Mouse (Mus musculus) layer of hippocampus, postnatal 25 days (tissue): ENCODE measurements at regions not wholly inside any gene's neighbourhood (a gene's known extent, or its start where the extent isn't known, plus 50 kb on each side); places are given as distances from the start of the nearest gene placed in this dataset.

Experiments
- DNase-seq, 2 experiments: peaks; one replicate each; pipeline ENCODE4 v3.0.0; 2022; ENCODE audit warnings: mixed read lengths in 2 of 2, low spot score in 1 of 2; ENCODE audit errors: extremely low spot score in 1 of 2

DNA sequence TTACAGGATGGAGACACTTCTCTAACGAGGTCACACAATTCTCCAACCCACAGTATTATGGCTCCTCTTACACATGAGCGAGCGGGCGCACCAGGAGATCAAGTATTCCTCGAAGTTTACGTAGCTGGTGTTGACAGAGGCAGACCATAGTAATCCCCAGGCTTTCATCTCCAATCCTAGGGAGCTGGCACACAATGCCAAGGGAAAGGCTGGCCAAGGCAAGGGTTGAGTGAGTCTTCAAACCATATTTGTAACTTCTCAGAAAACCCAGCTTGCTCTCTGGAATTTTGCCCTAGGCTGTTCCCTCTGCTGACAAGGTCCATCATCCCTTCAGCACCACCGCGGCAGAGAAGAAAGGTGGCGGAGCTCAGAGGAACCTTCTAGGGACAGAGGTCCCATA is 94.0 kb downstream of the Hes1 start:
- no peak for DNase-seq

DNA sequence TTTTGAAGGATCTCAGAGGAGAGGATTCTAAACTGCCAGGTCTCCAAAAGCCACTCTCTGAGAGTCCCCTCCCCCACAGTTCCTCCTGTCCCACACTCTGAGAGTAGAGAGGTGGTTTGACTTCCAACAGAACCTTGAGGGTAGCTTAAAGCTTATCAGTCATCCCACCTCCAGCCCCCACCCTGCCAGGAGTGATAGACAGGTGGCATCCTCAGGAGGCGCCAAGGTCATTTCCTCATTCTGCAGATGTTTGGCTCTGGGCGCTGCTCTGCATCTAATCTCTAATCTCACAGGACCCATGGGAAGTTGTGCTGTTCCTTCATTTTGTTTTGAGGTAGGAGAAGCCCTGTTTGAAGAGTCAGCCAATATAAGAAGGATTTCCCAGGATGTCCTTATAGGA is 96.2 kb downstream of the Hes1 start:
- DNase-seq = no peak

DNA sequence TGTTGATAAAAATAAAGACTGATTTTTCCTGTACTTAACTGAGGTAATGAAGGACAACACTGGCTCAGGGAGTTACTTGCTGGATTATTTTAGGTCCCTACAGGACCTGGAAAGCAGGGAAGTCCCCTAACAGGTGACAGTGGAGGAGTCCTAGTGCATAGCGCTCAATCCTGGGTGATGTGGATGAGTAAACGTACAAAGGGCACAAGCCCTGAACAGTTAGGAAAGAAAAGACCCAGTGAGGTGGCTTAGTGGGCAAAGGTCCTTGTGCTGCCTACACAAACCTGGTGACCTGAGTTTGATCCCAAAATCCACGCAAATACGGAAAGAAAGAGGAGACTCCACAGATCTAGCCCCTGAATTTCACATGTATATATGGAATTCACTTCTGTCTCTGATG is 99.1 kb downstream of the Hes1 start:
- no peak for DNase-seq

DNA sequence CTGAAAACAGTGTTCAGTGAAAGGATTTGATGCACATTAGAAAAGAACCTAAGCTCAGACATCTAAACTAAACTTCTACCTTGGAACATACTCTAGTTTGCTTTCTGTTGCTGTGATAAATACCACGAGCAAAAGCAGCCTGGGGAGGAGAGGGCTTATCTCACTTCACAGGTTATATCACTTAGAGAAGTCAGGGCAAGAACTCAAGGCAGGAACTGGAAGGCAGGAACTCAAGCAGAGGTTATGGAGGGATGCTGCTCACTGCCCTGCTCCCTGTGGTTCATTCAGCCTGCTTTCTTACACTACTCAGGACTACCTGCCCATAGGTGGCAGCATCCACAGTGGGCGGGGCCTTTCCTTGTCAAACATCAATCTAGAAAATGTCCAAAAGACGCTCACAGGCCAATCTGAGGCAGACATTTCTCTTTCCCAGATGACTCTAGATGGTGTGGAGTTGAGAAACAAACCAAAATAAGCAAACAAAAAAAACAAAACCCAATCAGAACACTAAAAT is 101.5 kb downstream of the Hes1 start:
- no peak for DNase-seq

DNA sequence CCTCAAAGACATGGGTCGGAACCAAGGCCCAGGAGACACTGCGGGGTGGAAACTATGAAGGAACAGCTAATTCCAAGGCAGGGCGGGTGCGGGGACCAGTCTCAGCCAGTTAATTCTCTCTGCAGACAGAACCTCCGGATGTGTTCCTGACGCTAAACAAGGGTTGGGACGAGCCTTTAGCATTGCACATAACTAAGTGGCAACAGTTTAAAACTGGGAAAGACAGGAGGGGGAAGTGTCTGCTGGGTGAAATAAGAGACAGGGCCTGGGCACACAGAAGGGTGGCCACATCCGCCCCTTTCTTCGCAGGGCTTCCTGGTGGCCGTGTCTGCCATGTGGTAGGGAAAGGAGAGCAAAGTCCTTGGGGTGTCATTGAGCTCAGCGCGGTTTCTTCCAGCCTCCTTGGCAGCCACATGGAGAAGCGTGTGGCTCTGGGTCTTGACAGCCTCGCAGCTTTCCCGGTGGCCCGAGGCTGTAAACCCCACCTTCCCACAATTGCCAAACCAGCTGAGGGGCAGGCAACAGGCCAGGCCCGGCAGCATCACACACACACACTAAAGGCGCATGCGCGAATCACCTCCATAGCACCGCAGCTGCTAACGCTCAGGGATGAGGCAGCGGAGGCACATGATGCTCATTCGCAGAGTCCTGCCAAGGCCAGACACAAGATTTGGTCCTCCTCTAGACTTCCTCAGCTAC is 95.8 kb downstream of the Cpn2 start:
- peak in 1 of 2 experiments; percentile 26 for DNase-seq

DNA sequence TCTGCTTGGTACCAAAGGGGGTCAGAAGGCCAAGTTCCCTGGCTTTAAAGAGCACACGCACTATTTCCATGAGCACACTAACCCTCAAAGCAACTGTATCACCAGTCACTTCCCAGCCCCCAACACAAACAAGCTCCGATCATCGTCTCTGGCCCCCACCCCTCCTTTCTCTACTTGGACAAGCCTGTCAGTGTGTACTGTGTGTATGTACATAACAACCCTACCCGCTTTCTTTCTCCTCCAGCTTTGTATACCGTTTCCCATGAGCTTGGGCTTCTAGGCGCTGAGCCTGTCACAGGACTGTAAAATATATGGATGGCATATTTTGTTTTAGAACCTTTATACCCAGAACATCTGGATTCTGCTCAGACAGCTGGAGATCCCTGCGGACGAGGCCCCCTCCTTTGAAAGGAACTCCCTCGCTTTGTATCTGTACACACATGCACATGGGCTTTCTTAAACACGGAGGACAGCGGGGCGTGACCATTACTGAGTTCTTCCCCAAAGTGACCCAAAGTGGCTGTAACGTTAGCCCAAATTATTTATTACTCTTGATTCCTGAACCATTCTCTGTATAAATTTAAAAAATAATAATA is 95.1 kb downstream of the Cpn2 start:
- DNase-seq = no peak

DNA sequence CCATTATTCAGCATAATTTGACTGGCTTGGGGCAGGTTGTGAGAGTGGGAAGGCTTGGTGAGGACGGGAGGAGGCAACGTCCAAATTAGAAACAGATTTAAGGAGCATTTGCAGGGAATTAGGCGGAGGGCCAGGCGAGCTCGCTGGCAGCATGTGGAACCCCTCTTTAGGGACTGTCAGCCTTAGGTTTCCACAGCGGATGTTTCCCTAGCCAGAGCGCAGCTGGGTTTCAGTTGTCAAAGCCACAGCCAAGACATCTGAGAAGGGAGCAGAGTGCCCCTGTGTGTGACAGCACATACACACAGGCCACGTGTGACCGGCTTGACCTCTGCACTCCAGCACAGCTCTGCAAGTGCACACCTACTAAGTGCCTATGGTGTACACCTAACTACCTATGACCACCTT is 94.5 kb downstream of the Cpn2 start:
- DNase-seq = no peak

DNA sequence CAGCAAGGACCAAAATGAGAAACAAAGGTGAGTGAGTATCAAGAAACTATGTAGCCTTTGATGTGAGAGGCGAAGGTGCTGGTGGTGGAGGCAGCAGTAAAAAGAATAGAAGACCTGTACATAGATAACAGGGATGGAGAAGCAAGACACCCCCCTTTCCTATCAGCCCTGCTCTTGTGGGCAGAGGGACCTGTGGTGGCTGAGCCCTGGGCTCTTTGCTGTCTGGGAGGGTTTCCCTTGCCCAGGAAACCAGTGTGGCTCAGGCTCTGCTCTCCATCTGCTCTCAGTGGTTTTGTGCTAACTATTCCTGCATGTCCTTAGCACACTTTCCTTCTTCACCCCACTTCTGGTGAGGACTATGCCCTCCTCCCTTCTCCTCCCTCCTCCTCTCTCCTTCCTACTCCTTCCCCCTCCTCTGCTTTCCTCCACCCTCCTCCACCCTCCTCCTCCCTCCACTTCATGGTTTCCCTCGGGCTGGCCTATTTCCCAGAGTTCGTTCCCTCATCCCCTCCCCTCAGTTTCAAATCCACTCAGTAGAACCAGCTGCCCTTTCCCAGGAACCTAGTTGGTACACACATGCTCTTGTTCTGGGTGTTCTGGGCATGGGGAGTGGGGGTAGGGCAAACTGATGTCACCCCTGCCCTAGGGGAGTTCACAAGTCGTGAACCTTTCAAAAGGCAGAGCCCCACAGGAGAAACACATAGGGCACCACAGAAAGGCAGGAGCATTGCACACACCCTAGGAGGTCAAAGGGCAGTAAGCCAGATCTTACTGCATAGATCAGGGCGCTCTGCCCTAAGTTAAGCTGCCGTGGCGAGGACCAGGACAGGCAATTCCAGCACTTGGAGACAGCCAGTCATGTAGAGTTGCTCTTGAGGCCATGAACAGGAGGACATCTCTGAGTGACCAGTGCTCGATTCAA is 93.1 kb downstream of the Cpn2 start:
- no peak for DNase-seq

DNA sequence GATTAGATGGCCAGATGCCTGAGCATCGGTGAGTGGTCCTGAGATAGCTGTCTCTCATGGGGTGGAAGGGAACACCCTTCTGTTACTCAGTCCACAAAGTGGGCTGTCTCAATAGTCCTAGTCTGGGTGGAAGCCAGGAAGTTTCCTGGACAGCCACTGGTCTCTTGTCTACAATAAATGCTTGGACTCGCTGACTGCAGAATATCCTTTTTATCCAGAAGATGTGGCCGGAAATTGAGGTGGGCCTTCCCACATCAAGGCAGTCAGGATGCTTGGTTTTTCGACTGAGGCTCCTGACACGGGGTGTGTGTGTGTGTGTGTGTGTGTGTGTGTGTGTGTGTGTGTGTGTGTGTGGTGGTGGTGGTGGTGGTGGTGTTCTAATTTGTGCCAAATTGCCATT is 91.0 kb downstream of the Cpn2 start:
- DNase-seq = no peak

DNA sequence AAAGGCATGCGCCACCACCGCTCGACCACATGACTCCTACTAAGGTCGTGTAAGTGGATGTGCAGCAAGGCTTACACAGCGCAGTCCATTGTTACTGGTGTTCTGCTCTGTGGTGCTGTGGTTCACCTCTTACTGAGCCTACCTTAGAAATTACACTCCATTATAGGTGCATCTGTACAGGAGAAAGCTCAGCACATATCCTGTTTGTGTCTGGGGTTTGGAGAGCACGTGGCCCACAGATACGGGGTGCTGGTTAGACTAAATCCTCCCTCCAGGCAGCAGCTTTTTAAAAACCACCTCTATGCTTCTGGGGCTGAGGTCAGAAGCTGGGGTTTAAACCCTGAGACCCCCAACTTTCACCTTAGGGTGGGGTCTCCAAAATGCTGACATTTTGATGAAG is 89.5 kb downstream of the Cpn2 start:
- no peak for DNase-seq

DNA sequence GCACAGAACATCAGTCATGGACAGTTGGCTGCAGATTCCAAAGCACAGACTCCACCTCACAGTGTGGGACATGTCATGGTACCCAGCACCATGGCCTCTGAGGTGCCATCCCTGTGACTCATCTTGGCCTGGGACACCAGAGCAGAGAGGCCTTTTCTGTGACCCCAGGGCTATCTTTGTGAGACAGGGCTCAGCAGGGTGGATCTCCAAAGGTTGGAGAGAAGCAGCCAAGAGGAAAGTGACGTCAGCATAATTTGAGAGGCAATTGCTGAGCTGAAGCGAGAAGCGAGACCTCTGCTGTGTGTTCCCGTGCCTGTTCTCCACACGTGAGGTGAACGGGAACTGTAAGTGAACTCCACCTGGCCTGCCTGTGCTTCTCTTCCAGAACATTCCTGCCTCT is 88.7 kb downstream of the Cpn2 start:
- no peak for DNase-seq

DNA sequence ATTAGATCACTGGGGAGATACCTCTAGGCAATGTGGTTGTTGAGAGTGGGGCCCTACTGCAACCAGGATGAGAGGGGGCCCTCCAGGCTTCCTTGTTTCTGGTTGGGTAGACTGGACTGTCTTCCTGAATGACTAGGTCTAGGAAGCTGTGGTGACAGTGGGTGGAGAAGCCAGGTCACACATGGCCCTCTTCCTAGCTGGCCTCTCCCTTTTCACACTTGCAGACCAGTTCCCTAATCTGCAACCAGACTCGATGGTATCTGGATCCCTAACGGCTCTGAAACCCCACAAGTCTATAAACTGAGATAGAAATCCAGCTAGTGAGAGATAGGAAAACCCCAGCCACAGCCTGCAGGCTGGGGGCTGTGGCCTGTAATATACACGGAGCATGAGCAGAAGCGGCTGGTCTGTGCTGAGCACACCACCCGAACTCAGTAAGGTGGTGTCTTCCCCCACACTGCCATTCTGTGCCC is 87.8 kb downstream of the Cpn2 start:
- no peak for DNase-seq

DNA sequence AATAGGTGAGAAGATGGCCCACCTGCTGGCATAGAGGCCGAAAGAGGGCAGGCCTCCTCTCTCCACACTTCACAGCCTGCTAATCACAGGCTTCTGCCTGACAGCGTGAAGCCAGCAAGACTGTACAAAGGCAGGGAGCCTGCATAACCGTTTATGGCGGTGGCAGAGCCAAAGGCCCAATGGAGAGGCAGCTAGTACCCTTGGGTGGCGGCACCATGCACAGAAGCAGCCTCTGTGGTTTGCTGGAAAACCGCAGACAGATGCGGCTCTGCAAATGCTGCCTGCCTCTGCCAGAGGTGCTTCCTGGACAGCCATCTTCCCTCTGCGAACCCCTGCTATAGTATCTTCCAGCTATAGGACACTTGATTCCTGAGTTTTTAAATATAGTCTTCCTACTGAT is 86.2 kb downstream of the Cpn2 start:
- no peak for DNase-seq

DNA sequence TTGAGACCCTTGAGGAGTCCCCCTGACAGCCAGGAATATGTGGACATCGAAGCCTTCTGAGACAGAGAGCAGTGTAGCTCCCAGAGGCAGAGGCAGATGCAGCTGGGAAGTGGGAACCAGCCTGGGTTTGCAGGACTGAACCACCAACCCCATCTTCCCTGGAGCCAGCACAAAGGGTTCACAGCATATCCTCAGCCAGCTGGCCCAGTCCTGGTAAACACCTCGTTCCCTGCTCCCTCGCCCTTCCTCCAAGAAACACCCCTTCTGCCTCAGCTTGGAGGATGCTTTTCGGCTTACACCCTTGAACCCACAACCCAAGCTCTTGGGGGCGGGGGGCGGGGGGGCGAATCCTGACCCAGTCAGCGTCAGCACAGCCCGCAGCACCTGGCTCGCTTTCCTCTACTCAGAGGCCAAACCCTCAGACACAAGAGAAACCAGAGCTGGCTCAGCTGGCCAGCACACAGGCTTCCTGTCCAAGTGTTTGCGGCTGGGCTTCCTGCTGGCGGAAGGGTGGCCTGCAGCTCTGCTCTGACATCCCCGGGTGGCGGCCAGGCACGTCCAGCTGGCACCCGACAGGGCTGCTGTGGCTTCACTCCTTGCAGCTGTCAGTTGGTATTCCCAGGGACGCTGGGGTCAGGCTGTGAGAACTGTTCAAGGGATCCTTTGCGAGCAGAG is 82.6 kb downstream of the Cpn2 start:
- no peak for DNase-seq

DNA sequence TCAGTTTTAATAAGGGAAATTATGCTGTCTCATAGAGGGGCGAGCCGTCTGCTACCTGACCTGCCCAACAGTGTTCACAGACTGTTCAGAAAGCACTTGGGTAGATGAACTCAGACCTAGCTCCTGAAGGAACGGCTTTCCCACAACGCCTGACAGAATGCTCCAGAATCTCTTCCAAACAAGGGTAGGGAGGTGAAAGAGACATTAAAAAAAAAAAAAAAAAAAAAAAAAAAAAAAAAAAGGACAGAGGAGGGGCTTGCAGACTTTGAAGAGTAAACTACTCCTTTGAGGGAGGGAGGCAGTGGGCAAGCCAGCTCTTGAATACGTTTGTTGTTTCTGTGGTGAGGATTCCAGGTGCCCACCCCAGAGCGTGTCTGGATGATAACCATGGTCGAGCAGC is 81.6 kb downstream of the Cpn2 start:
- DNase-seq = no peak

DNA sequence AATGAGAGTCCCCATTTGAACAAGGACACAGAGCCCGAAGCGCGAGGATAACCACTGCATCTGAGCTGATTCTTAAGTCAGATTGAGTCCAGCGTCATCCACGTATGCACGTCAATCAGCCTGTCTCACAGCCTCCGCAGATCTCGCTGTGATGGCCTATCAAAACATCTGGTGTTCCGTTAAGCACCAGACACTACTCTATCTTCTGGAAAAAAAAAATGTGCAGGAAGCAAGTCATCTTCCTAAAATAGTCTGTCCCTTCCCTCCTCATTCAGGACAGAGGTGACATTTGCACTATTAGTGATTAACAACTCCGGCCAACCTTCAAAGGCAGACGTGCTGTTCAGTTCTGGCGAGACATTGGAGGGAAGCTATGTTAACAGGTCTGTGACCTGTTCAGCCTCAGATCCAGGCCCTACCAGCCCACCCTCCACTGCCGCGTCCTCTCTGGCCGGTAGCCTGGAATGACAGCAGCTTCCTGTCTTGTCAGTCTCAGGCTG is 81.0 kb downstream of the Cpn2 start:
- no peak for DNase-seq

DNA sequence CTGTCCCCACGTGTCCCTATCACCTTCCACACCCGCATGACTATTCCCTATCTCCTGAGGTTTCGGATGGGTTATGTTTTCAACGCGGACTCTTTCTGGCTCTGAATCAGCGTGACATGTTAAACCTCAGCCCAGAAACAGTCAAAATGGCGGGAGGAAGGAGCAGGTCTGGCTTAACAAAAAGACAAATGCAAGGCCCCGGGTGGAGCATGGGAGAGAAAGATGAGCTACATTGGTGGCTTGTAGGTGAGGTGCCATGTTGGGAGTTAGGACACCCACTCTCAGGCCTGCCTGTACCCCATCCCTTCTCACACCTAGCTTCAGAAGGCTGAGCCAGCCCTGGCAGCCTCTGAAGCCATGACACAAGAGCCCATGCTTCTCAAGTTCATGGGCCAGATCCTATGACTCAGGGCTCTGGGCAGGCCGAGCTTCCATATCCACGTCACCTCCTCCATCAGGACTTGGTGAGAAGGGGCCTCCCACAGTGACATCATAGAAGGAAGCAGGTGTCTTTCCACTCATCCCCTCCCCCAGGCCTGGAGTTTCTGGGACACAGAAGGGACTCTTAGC is 80.5 kb downstream of the Cpn2 start:
- DNase-seq = no peak

DNA sequence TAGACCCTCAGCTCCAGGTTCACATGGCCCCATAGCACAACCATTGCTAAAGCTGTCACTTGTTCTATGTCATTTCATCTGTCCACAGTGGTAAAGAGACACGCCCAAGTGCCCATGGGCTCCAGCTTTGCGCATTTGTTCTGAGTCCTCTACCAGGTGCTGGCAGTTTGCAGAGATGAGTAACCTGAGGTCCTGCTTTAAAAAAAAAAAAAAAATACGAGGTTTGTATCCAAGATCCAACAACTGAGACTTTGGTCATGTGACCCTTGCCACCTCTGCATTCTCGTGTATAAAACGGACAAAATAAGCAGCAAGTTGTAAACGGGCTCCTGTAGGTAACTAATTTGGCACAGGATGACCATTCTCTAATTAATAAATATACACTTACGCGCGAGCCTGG is 79.9 kb downstream of the Cpn2 start:
- DNase-seq = no peak

DNA sequence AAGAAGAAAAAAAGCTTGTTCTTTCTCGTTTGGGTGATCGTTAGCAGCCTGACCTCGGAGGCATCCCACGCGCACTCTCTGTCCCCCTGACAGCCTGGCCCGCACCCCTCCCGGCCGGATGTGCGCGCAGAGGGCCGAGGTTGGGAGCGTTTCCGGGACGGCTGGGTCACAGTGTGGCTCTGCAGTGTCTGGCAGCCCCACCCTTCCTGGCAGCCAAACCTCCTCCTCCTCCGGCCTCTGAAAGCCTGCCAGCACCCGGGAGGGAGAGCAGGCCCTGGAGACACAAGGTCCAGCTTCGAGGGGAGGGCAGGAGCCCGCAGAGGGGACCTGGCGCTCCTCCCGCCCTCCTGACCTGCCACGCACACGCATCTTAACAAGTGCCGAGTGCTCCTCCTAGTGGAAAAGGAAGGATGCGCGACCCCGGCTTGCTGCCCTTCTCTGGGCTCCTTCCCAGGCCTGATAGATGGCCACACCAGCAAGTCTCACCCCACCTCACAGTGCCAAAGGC is 79.3 kb downstream of the Cpn2 start:
- peak; percentile 65 to 88 for DNase-seq
